Mouse (Mus musculus): Measurements from ENCODE around the gene Ssc4d.

DNA sequence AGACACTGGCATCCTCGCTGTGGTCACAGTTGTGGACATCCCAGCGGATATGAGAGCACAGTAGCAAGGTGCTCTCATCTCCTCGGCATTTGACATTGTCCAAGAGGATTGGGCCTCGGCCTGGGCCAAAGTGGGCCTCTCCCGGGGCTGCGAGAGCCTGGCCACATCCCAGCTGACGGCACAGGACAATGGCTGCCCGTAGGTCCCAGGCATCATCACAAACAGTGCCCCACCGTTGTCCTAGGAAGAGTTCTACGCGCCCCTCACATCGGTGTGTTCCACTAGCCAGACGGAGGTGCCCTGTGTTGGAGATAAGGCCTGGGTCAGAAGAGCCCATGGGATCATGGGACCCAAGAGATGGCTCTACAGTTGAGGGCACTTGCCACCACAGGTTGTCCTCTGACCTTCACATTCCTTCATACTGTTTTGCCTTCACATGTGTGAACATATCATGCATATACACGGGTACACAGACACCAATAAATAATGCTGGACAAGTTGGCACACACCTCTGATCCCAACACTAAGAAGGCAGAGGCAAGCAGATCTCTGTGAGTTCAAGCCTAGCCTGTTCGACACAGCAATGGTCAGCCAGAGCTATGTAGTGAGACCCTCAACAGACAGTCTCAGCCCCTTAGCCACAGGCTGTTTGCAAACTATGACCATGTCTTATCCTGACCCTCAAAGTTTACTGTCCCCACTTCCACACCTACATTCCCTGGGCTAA is 13.3 kb downstream of the Ssc4d start:
- TF ChIP-seq GATA1 (IDR thresholded peaks at IDR 0.05; ENCODE audit: borderline replicate concordance, low read length) (no peak), FLI1 (IDR thresholded peaks at IDR 0.05; ENCODE audit: low read length) (no peak)
